Mouse (Mus musculus): ENCODE results near the gene Ciapin1.

The Ciapin1 gene

GRCm38 (mm10) chr8:94837662-94838574 is at the start of gene Ciapin1, which contains the start of gene Coq9:
Gene Ciapin1 (minus strand): TSS chr8:94838358.
Gene Coq9 (plus strand): TSS chr8:94838321.
- peak; percentile 90 for DNase-seq (ENCODE audit: low spot score)

- DNase-seq (ENCODE audit: low spot score): no peak
Measured at GRCm38 (mm10) chr8:94880742-94881141, 42.6 kb upstream of the Ciapin1 start.

GRCm38 (mm10) chr8:94876820-94877219 is 38.7 kb upstream of the Ciapin1 start:
- no peak for DNase-seq (ENCODE audit: low spot score)

- DNase-seq (ENCODE audit: low spot score): peak; percentile 87
Measured at GRCm38 (mm10) chr8:94876197-94876730, 38.1 kb upstream of the Ciapin1 start, which contains the start of gene Dok4. Gene Dok4 (minus strand): TSS chr8:94876330.

- no peak for DNase-seq (ENCODE audit: low spot score)
Measured at GRCm38 (mm10) chr8:94875871-94876150, 37.7 kb upstream of the Ciapin1 start.

GRCm38 (mm10) chr8:94875096-94875870 is 37.1 kb upstream of the Ciapin1 start:
- no peak for DNase-seq (ENCODE audit: low spot score)

GRCm38 (mm10) chr8:94874358-94874757 is 36.2 kb upstream of the Ciapin1 start:
- DNase-seq (ENCODE audit: low spot score): peak; percentile 60

- DNase-seq (ENCODE audit: low spot score): no peak
Measured at GRCm38 (mm10) chr8:94872576-94872975, 34.4 kb upstream of the Ciapin1 start.

GRCm38 (mm10) chr8:94872156-94872555 is 34.0 kb upstream of the Ciapin1 start:
- DNase-seq (ENCODE audit: low spot score): no peak

GRCm38 (mm10) chr8:94871108-94871894 is 33.1 kb upstream of the Ciapin1 start:
- no peak for DNase-seq (ENCODE audit: low spot score)

- DNase-seq (ENCODE audit: low spot score): no peak
Measured at GRCm38 (mm10) chr8:94870474-94871107, 32.4 kb upstream of the Ciapin1 start.

- no peak for DNase-seq (ENCODE audit: low spot score)
Measured at GRCm38 (mm10) chr8:94870003-94870402, 31.8 kb upstream of the Ciapin1 start.

- no peak for DNase-seq (ENCODE audit: low spot score)
Measured at GRCm38 (mm10) chr8:94869146-94869545, 31.0 kb upstream of the Ciapin1 start.

GRCm38 (mm10) chr8:94866921-94867320 is 28.8 kb upstream of the Ciapin1 start:
- DNase-seq (ENCODE audit: low spot score): no peak

GRCm38 (mm10) chr8:94865292-94865691 is 27.1 kb upstream of the Ciapin1 start:
- DNase-seq (ENCODE audit: low spot score): no peak

- DNase-seq (ENCODE audit: low spot score): no peak
Measured at GRCm38 (mm10) chr8:94863897-94864673, 25.9 kb upstream of the Ciapin1 start.

GRCm38 (mm10) chr8:94862487-94863220 is 24.5 kb upstream of the Ciapin1 start:
- no peak for DNase-seq (ENCODE audit: low spot score)

- no peak for DNase-seq (ENCODE audit: low spot score)
Measured at GRCm38 (mm10) chr8:94861352-94861910, 23.3 kb upstream of the Ciapin1 start.

GRCm38 (mm10) chr8:94857346-94858173 is 19.4 kb upstream of the Ciapin1 start, which contains the start of gene Polr2c:
Gene Polr2c (plus strand): TSS chr8:94857450.
- DNase-seq (ENCODE audit: low spot score): peak; percentile 94
